Mouse (Mus musculus): Measurements from ENCODE around the gene Serpina3n. TPM values are rescaled to one million over a fixed set of nuclear protein-coding genes. Genes with fewer than 3 reads are reported as not detected.
"Not testable (repeated sequence)": the region's sequence is repeated elsewhere in the genome, so short reads cannot be mapped to it uniquely, and the experiment has no call there.

Gene Serpina3n
- total RNA-seq, 2 experiments from 2014 or later, result 2.4 to 14.9 TPM

GRCm38 (mm10) chr12:104433951-104434735 lies 27.6 kb downstream of the Serpina3n start:
- no peak for DNase-seq

- peak; percentile 65 for DNase-seq
Observed at GRCm38 (mm10) chr12:104440087-104440760, 33.7 kb downstream of the Serpina3n start.

- DNase-seq, result no peak
Observed at GRCm38 (mm10) chr12:104443716-104444115, 37.2 kb downstream of the Serpina3n start.

- not testable (repeated sequence) for DNase-seq
Observed at GRCm38 (mm10) chr12:104447056-104447455, 40.5 kb downstream of the Serpina3n start.

- DNase-seq, result no peak
Observed at GRCm38 (mm10) chr12:104448099-104448498, 41.6 kb downstream of the Serpina3n start.

DNA sequence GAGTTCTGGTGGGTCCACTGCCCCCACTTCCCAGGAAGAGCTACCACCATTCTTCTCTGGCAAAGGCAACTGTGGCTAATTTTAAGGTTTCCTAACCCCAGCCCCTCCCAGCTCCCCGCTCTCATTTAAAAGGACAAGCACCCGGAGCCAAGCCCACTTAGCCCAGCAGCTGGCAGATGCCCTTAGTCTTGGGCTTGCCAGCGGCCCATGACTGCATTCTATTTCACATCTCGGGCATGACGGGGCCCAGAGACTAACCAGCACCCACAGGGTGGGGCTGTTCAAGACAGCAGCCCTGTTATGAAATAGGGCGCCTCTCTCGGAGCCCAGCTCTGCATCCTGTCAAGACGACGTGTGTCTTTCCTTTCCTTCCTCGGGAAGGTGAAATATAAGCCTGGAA lies 43.7 kb downstream of the Serpina3n start:
- no peak for DNase-seq

- no peak for DNase-seq
Observed at GRCm38 (mm10) chr12:104453002-104453401, 46.5 kb downstream of the Serpina3n start.

- no peak for DNase-seq
Observed at GRCm38 (mm10) chr12:104459377-104459776, 52.8 kb downstream of the Serpina3n start.

- DNase-seq, result no peak
Observed at GRCm38 (mm10) chr12:104461372-104461771, 54.8 kb downstream of the Serpina3n start.

Other genes starting within 250 kb of the Serpina3n start
- not detected for gene Serpina3f, start 192.2 kb upstream of the Serpina3n start, total RNA-seq (2021)
- gene Serpina3g, start 170.5 kb upstream of the Serpina3n start, total RNA-seq (2021), result not detected
- gene Serpina3i, start 143.6 kb upstream of the Serpina3n start, total RNA-seq (2021), result not detected
- gene Serpina3j, start 92.2 kb upstream of the Serpina3n start, total RNA-seq (2021), result not detected
- under 1 TPM; 0.13 to 0.62 TPM for gene Serpina3k, start 68.2 kb upstream of the Serpina3n start, total RNA-seq (2021)
- gene Serpina3m, start 68.2 kb upstream of the Serpina3n start, total RNA-seq (2021), result under 1 TPM in 1 of 2 experiments, not detected in 1; 0.59 TPM
- under 1 TPM in 1 of 2 experiments, not detected in 1; 0.20 TPM for gene Gsc, start 66.6 kb downstream of the Serpina3n start, total RNA-seq (2021)

Data from gastrocnemius, postnatal 25 days (tissue).